Mouse (Mus musculus) lung, embryonic 14.5 days (tissue): ENCODE measurements around the gene Tram2. TPM values are rescaled to one million over a fixed set of nuclear protein-coding genes. Genes with fewer than 3 reads are reported as not detected.
A peak's percentile ranks its signal among the peaks of the same experiment; 100 is the strongest.

Source experiments
- ATAC-seq: fragments of 200-750 bp; cut with Nextera tagmentation; 2 replicates; pipeline ENCODE4 v1.8.0; 2017; ENCODE audit warnings: mild to moderate bottlenecking, moderate TSS enrichment, moderate library complexity; ENCODE audit not compliant: insufficient read depth
- DNase-seq: peaks from one replicate; pipeline ENCODE4 v3.0.0-alpha.2; 2015
- H3K27ac ChIP-seq: fragments of 300-500 bp; sonication (generic); 2 replicates; pipeline ENCODE4 v1.5.1; 2014; ENCODE audit warnings: low read depth, mild to moderate bottlenecking, moderate library complexity
- H3K27me3 ChIP-seq: fragments of 300-500 bp; sonication (generic); 2 replicates; pipeline ENCODE4 v1.6.1; 2014; ENCODE audit warnings: low read length, control low read depth; ENCODE audit not compliant: insufficient read depth
- H3K36me3 ChIP-seq: fragments of 300-500 bp; sonication (generic); 2 replicates; pipeline ENCODE4 v1.6.1; 2014; ENCODE audit warnings: control low read depth; ENCODE audit not compliant: insufficient read depth
- H3K4me1 ChIP-seq: fragments of 300-500 bp; sonication (generic); 2 replicates; pipeline ENCODE4 v1.6.1; 2014; ENCODE audit warnings: antibody characterized with exemption, control low read depth; ENCODE audit not compliant: insufficient read depth
- H3K4me2 ChIP-seq: fragments of 300-500 bp; sonication (generic); 2 replicates; pipeline ENCODE4 v1.6.1; 2014; ENCODE audit warnings: mild to moderate bottlenecking
- H3K4me3 ChIP-seq: fragments of 300-500 bp; sonication (generic); 2 replicates; pipeline ENCODE4 v1.5.1; 2014; ENCODE audit warnings: low read depth, low read length
- H3K9ac ChIP-seq: fragments of 300-500 bp; sonication (generic); 2 replicates; pipeline ENCODE4 v1.6.1; 2014
- H3K9me3 ChIP-seq: fragments of 300-500 bp; sonication (generic); 2 replicates; pipeline ENCODE4 v1.6.1; 2016; ENCODE audit warnings: low read depth, low read length, control low read depth
- CTCF ChIP-seq: IDR thresholded peaks from 2 replicates; pipeline ENCODE4 v1.5.1; 2016; ENCODE audit warnings: antibody characterized with exemption, low read depth
- WGBS: fragments of 180-500 bp; shearing (Covaris S2); extraction: QIAGEN DNeasy Blood & Tissue Kit; methylation state at CpG from one replicate; pipeline ENCODE4 v1.1.7; 2014; 5-methylcytosine and 5-hydroxymethylcytosine counted together
- polyA plus RNA-seq: library from polyadenylated mRNA; unstranded; fragments of >200 nt; fragmentation: Nextera tagmentation; extraction: Ambion mirVana; gene quantifications from 2 replicates; pipeline ENCODE4 v1.2.1, GENCODE M21; 2014

Tram2 gene
- polyA plus RNA-seq, 1 experiment from 2014 or later: 11.5 TPM

DNA sequence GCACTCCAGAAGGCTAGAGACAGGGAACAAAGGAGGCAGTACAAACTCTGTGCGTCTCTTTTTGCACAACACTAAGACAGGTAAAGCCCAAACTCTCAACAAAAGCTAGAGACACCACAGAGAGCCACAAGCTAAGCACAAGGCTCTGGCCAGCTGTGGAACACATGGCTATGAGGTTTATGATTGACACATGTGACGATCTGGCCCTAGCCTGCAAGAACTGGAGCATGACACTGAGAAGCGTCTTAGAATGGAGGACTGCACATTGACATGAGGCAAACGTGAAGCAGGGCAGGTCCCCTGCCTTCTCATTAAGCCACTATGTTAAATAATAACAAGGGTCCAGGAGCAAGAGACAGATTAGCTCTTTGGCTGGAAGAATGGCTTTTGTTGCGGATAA, 1.8 kb downstream of the Tram2 start:
- Histone ChIP-seq H3K4me1 (peaks cover 37% of the 10 kb centered on the region), H3K4me2 (peak overlapping the region; percentile 67), H3K27ac (0 out of 2 replicates have a peak overlapping the region, but pooled peaks have one; percentile 81), H3K9me3 (no peaks in the 10 kb centered on the region), H3K36me3 (no peaks in the 10 kb centered on the region), H3K9ac (peak overlapping the region; percentile 72), H3K27me3 (no peaks in the 10 kb centered on the region), H3K4me3 (peak overlapping the region; percentile 71)
- ATAC-seq (no peak), DNase-seq (no peak)
- whole genome bisulfite sequencing: 42% methylated on average over 5 of the region's 5 CpGs
- TF ChIP-seq CTCF: no peak

DNA sequence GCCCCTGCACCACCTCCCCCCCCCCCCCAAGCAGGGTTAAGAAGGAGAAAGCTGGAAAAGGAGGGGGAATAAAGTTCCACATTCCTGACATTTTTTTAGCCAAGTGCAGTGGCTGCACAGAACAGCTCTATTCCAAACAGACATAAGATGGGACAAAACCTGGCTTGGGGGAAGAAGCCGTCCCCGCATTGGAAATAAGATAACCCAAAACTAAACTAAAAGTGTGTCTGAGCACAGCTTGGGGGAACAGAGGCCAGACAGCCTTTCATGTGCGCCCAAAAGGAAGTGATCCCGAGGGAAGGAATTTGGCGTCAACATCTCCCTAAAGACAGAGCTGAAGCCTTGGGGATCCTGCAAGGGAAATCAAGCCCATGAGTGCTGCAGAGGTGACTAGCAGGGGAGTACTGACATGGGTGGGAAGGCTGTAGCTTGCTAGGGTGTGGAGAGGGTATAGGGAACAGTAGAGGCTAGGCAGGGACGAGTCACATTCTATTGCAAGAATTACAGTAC, 3.0 kb downstream of the Tram2 start:
- ATAC-seq (no peak), DNase-seq (peak; percentile 60)
- Histone ChIP-seq H3K9ac (peak overlapping the region; percentile 15; the same call in 1 of the 2 replicates), H3K9me3 (no peaks in the 10 kb centered on the region), H3K27me3 (no peaks in the 10 kb centered on the region), H3K36me3 (0 out of 2 replicates have a peak, but pooled peaks cover 4% of the 10 kb centered on the region), H3K4me3 (peak overlapping the region; percentile 71), H3K27ac (peak overlapping the region; percentile 81), H3K4me2 (peak overlapping the region; percentile 67), H3K4me1 (peaks cover 37% of the 10 kb centered on the region)
- 1% methylated on average over 6 of the region's 6 CpGs for WGBS
- no peak for TF ChIP-seq CTCF

DNA sequence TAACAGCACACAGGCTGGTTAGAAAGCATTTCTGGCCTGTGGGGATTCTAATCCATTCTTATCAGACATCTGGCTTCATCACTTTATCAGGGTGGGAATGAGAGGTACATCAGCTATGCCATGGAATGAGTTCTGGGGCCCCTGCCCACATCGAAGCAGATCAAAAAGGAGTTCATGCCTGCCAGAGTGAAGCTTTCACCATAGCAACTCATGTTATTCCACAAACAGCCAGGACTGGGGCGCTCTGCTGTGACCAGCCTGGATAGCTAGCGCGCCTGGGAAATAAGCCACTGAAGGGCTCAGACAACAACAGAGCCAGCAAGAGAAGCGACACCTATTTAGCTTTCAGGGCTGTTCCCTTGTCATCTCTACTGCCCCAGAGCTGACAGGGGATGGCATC, 4.8 kb downstream of the Tram2 start:
- H3K9me3 ChIP-seq: no peaks in the 10 kb centered on the region
- no peak for TF ChIP-seq CTCF
- H3K4me2 ChIP-seq: no peak overlapping the region
- no peak overlapping the region for H3K9ac ChIP-seq
- H3K4me1 ChIP-seq: peaks cover 46% of the 10 kb centered on the region
- H3K36me3 ChIP-seq: 0 out of 2 replicates have a peak, but pooled peaks cover 4% of the 10 kb centered on the region
- ATAC-seq: no peak
- WGBS: 76% methylated on average over 5 of the region's 5 CpGs
- H3K4me3 ChIP-seq: no peak overlapping the region
- H3K27me3 ChIP-seq: no peaks in the 10 kb centered on the region
- no peak overlapping the region for H3K27ac ChIP-seq
- no peak for DNase-seq

DNA sequence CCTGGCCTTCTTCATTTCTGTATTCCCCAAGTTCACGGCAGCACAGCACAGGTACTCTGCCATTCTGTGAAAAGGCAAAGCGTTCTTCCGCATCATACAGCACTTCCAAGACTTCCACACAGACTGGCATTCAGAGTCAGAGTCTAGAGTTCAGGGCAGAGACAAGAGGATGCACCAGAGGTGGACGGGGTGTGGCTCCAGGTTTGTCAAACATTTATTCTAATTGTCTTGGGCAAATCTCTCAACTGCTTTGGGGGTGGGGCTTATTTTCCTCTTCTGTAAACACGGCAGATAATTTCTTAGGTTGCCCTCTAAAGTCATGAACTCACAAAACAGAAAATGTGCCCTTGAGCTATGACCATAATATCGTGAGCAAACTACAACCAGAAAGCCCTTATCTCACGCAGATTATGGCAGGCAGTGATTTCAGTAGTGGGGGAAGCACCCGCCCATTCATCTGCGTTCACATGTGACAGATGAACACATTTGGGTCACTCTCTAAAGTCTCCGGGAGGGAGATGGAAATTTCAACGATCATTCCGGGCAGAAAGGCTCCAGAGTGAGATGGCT, 6.1 kb downstream of the Tram2 start:
- DNase-seq: no peak
- Histone ChIP-seq H3K4me2 (no peak overlapping the region), H3K36me3 (0 out of 2 replicates have a peak, but pooled peaks cover 4% of the 10 kb centered on the region), H3K27me3 (no peaks in the 10 kb centered on the region), H3K9me3 (no peaks in the 10 kb centered on the region), H3K4me3 (no peak overlapping the region), H3K4me1 (peaks cover 47% of the 10 kb centered on the region), H3K27ac (no peak overlapping the region), H3K9ac (no peak overlapping the region)
- no peak for TF ChIP-seq CTCF
- no peak for ATAC-seq
- 59% methylated on average over 12 of the region's 12 CpGs for WGBS

DNA sequence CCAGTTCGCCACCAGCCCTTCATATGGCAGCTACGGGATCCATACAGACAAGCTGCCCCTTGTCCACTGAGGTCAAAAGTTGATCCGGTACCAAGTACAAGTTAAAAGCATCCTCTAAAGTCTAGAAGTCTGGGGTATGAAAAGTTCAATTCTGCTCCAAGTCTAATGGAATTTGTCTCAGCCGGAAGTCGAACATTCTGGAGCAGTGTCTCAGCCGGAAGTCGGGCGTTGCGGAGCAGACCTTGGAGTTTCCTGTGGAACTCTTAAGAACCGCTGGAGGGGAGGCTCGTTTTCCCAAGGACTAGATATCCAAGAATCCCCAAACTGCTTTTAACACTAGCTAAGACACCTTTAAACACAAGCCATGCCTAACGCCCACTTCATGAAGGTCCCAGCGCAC, 8.4 kb downstream of the Tram2 start:
- DNase-seq (peak; percentile 66), ATAC-seq (no peak)
- H3K4me2 ChIP-seq: no peak overlapping the region
- H3K4me3 ChIP-seq: no peak overlapping the region
- no peak overlapping the region for H3K9ac ChIP-seq
- H3K4me1 ChIP-seq: peaks cover 27% of the 10 kb centered on the region
- H3K36me3 ChIP-seq: peaks cover 11% of the 10 kb centered on the region; the same call in 1 of the 2 replicates
- H3K27ac ChIP-seq: peak overlapping the region; percentile 50; the same call in 1 of the 2 replicates
- no peak for TF ChIP-seq CTCF
- WGBS: 62% methylated on average over 13 of the region's 13 CpGs
- no peaks in the 10 kb centered on the region for H3K27me3 ChIP-seq
- H3K9me3 ChIP-seq: no peaks in the 10 kb centered on the region

DNA sequence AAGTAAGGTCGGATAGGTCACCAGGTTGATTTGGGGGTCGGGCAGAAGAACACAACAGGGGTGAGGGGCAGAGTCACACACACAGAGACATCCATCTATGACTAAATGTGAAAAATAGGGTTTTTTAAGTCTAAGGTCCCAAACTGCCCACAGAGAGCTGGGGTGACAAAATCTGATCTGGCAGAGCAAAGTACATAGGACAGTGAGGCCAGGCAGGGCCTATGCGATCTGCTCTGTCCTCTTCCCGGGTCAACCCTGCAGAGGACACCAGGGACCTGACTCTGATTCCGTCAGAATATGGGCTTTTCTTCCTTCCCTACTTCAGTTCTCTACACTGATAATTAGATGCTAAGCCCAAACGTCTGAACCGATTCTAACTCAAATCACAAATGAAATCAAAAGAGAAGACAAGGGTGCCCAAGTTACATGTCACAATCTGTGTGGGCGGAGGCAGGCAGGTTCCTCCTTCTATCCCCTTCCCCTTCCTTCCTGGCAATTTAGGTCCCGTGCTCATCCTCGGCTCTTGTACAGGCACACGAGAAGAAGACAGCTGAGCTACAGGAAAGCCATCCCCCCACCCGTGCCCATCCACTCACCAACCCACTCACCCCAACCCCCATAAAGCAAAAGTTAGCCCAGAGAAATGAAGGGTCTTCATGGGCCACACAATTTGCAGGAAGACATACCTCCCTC, 9.1 kb downstream of the Tram2 start:
- Histone ChIP-seq H3K4me3 (no peak overlapping the region), H3K36me3 (peaks cover 13% of the 10 kb centered on the region; the same call in 1 of the 2 replicates), H3K9me3 (no peaks in the 10 kb centered on the region), H3K4me1 (peaks cover 22% of the 10 kb centered on the region), H3K27me3 (no peaks in the 10 kb centered on the region), H3K4me2 (no peak overlapping the region), H3K9ac (no peak overlapping the region), H3K27ac (peak overlapping the region; percentile 42; the same call in 1 of the 2 replicates)
- no peak for TF ChIP-seq CTCF
- WGBS: 76% methylated on average over 12 of the region's 12 CpGs
- ATAC-seq (no peak), DNase-seq (no peak)

DNA sequence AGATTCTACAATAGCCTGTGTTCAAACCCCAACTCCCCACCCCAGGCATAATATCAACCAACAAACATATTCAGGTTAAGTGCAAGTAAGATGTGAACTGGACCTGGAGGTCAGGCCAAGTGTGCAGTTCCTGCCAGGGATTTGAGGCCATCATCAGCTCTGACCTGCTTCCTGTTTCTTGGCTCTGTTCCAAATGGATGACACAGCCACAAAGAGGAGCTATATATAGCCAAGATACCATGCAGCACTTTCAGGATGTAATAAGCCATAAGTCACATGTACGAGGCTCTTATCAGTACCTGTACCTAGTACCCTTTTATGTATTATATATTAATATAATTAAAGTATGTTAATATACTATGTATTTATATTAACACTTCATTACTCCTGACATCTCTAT, 10.5 kb downstream of the Tram2 start:
- ATAC-seq (peak; percentile 39; the same call in 1 of the 2 replicates), DNase-seq (peak; percentile 58)
- H3K36me3 ChIP-seq: peaks cover 14% of the 10 kb centered on the region; the same call in 1 of the 2 replicates
- no peak overlapping the region for H3K9ac ChIP-seq
- WGBS: 8% methylated on average over 1 of the region's 1 CpGs
- H3K4me1 ChIP-seq: peaks cover 19% of the 10 kb centered on the region
- no peak overlapping the region for H3K27ac ChIP-seq
- TF ChIP-seq CTCF: no peak
- no peaks in the 10 kb centered on the region for H3K27me3 ChIP-seq
- no peak overlapping the region for H3K4me2 ChIP-seq
- H3K4me3 ChIP-seq: no peak overlapping the region
- no peaks in the 10 kb centered on the region for H3K9me3 ChIP-seq
